Mouse (Mus musculus) liver, adult 2 months (tissue): ENCODE measurements around the gene Nfatc2. TPM values are rescaled to one million over a fixed set of nuclear protein-coding genes. Genes with fewer than 3 reads are reported as not detected.

Experiments used
- DNase-seq: peaks from one replicate; pipeline ENCODE4 v3.0.0-alpha.2; 2011; ENCODE audit warnings: low read depth, low spot score; ENCODE audit errors: extremely low read depth
- H3K27ac ChIP-seq: fragments of 200-500 bp; replicated peaks from 2 replicates; pipeline ENCODE4 v1.5.1; 2012; ENCODE audit warnings: low read depth, mild to moderate bottlenecking, control low read depth, inconsistent platforms, low read length; ENCODE audit not compliant: insufficient read depth
- H3K27me3 ChIP-seq: fragments of 200-500 bp; 2 replicates; pipeline ENCODE4 v1.6.1; 2012; ENCODE audit warnings: mild to moderate bottlenecking, moderate library complexity, low read length, inconsistent platforms; ENCODE audit not compliant: control insufficient read depth, insufficient read depth
- H3K36me3 ChIP-seq: fragments of 200-500 bp; 2 replicates; pipeline ENCODE4 v1.6.1; 2012; ENCODE audit warnings: low read length, inconsistent platforms; ENCODE audit not compliant: control insufficient read depth, insufficient read depth
- H3K4me1 ChIP-seq: fragments of 200-500 bp; 2 replicates; pipeline ENCODE4 v1.6.1; 2011; ENCODE audit warnings: low read length; ENCODE audit not compliant: control insufficient read depth, insufficient read depth
- H3K4me3 ChIP-seq: fragments of 200-500 bp; 2 replicates; pipeline ENCODE4 v1.5.1; 2011; ENCODE audit warnings: low read depth, mild to moderate bottlenecking, control low read depth, low read length, moderate library complexity; ENCODE audit not compliant: insufficient read depth
- H3K79me2 ChIP-seq: fragments of 200-500 bp; 2 replicates; pipeline ENCODE4 v1.6.1; 2012; ENCODE audit warnings: inconsistent platforms, mild to moderate bottlenecking, low read length, moderate library complexity; ENCODE audit not compliant: control insufficient read depth, insufficient read depth
- H3K9ac ChIP-seq: fragments of 200-500 bp; 2 replicates; pipeline ENCODE4 v1.6.1; 2012; ENCODE audit warnings: low read depth, mild to moderate bottlenecking, control low read depth, inconsistent platforms, low read length
- CTCF ChIP-seq: fragments of 200-500 bp; IDR thresholded peaks from 2 replicates; pipeline ENCODE4 v1.5.1; 2011; ENCODE audit warnings: low read depth, low read length, control low read depth
- POLR2A ChIP-seq: fragments of 200-500 bp; IDR thresholded peaks from 2 replicates; pipeline ENCODE4 v1.6.1; 2011; ENCODE audit warnings: low read length, control low read depth; ENCODE audit not compliant: insufficient read depth; ENCODE audit errors: extremely low read depth
- WGBS: fragments of 180-500 bp; shearing (Covaris S2); methylation state at CpG from one replicate; pipeline ENCODE4 v1.1.7; 2018; 5-methylcytosine and 5-hydroxymethylcytosine counted together
- polyA plus RNA-seq: library from polyadenylated mRNA; depleted of rRNA; stranded (reverse); fragments of >200 nt; gene quantifications from 2 replicates; pipeline ENCODE4 v1.2.3, GENCODE M21; 2012; rRNA removed
- total RNA-seq: library from RNA; depleted of rRNA; stranded (reverse); fragments of >200 nt; gene quantifications from 2 replicates; pipeline ENCODE4 v1.2.3, GENCODE M21; 2014; rRNA removed

Nfatc2 gene
- total RNA-seq (0.09 and 0.13 TPM in 2 replicates), polyA plus RNA-seq (0.10 and 0.20 TPM in 2 replicates)

GRCm38 (mm10) chr2:168601491-168602386 is at the start of gene Nfatc2:
Gene Nfatc2, minus strand, starts transcription at chr2:168601657.
- H3K4me1 ChIP-seq, result no peaks in the 10 kb centered on the region
- no peak within 1 kb of the TSS for H3K27ac ChIP-seq
- peaks cover 9% of the 10 kb centered on the region for H3K27me3 ChIP-seq
- no peak within 1 kb of the TSS; the same call in 1 of the 2 replicates for H3K9ac ChIP-seq
- H3K4me3 ChIP-seq, result peak within 1 kb of the TSS; percentile 36; the same call in 1 of the 2 replicates
- H3K36me3 ChIP-seq, result no peaks in the 10 kb centered on the region
- H3K79me2 ChIP-seq, result no peaks in the 10 kb centered on the region
- 6% methylated on average over 56 of the region's 56 CpGs for WGBS
- DNase-seq, result peak; percentile 24
- TF ChIP-seq CTCF (no peak), POLR2A (no peak)

GRCm38 (mm10) chr2:168648171-168648570 is 46.7 kb upstream of the Nfatc2 start:
- H3K27me3 ChIP-seq, result no peaks in the 10 kb centered on the region
- no peak for TF ChIP-seq POLR2A
- TF ChIP-seq CTCF, result no peak
- H3K4me1 ChIP-seq, result no peaks in the 10 kb centered on the region
- H3K36me3 ChIP-seq, result no peaks in the 10 kb centered on the region
- no peak overlapping the region for H3K9ac ChIP-seq
- H3K27ac ChIP-seq, result no peak overlapping the region
- no peak overlapping the region for H3K4me3 ChIP-seq
- no peaks in the 10 kb centered on the region for H3K79me2 ChIP-seq
- WGBS, result 82% methylated on average over 8 of the region's 8 CpGs
- DNase-seq, result no peak

- no peak overlapping the region for H3K9ac ChIP-seq
- H3K27me3 ChIP-seq, result no peaks in the 10 kb centered on the region
- TF ChIP-seq CTCF (no peak), POLR2A (no peak)
- H3K4me3 ChIP-seq, result no peak overlapping the region
- 95% methylated on average over 6 of the region's 6 CpGs for WGBS
- no peaks in the 10 kb centered on the region for H3K4me1 ChIP-seq
- H3K27ac ChIP-seq, result no peak overlapping the region
- DNase-seq, result no peak
- no peaks in the 10 kb centered on the region for H3K36me3 ChIP-seq
- H3K79me2 ChIP-seq, result no peaks in the 10 kb centered on the region
Measured at GRCm38 (mm10) chr2:168644855-168645254, 43.4 kb upstream of the Nfatc2 start.

GRCm38 (mm10) chr2:168643524-168644177 is 42.2 kb upstream of the Nfatc2 start:
- H3K4me3 ChIP-seq, result no peak overlapping the region
- DNase-seq, result no peak
- no peak for TF ChIP-seq CTCF
- H3K36me3 ChIP-seq, result no peaks in the 10 kb centered on the region
- no peaks in the 10 kb centered on the region for H3K27me3 ChIP-seq
- H3K27ac ChIP-seq, result no peak overlapping the region
- no peaks in the 10 kb centered on the region for H3K4me1 ChIP-seq
- 96% methylated on average over 20 of the region's 20 CpGs for WGBS
- H3K9ac ChIP-seq, result no peak overlapping the region
- no peaks in the 10 kb centered on the region for H3K79me2 ChIP-seq

- Histone ChIP-seq H3K4me3 (no peak overlapping the region), H3K79me2 (no peaks in the 10 kb centered on the region), H3K36me3 (no peaks in the 10 kb centered on the region), H3K9ac (no peak overlapping the region), H3K27me3 (no peaks in the 10 kb centered on the region), H3K27ac (no peak overlapping the region), H3K4me1 (no peaks in the 10 kb centered on the region)
- WGBS, result 93% methylated on average over 11 of the region's 11 CpGs
- DNase-seq, result no peak
- TF ChIP-seq POLR2A (no peak), CTCF (no peak)
Measured at GRCm38 (mm10) chr2:168642187-168642586, 40.7 kb upstream of the Nfatc2 start.

- H3K4me1 ChIP-seq, result no peaks in the 10 kb centered on the region
- no peak for TF ChIP-seq CTCF
- no peak for TF ChIP-seq POLR2A
- no peak for DNase-seq
- H3K27me3 ChIP-seq, result no peaks in the 10 kb centered on the region
- H3K27ac ChIP-seq, result no peak overlapping the region
- H3K4me3 ChIP-seq, result no peak overlapping the region
- H3K36me3 ChIP-seq, result 0 out of 2 replicates have a peak, but pooled peaks cover 1% of the 10 kb centered on the region
- H3K79me2 ChIP-seq, result no peaks in the 10 kb centered on the region
- 97% methylated on average over 9 of the region's 9 CpGs for WGBS
- no peak overlapping the region for H3K9ac ChIP-seq
Measured at GRCm38 (mm10) chr2:168640460-168640859, 39.0 kb upstream of the Nfatc2 start.
